Mouse (Mus musculus): ENCODE results near the gene Mat2a. TPM values are rescaled to one million over a fixed set of nuclear protein-coding genes. Genes with fewer than 3 reads are reported as not detected.

Mat2a gene
- total RNA-seq, 2 experiments from 2014 or later, result 211 to 387 TPM

DNA sequence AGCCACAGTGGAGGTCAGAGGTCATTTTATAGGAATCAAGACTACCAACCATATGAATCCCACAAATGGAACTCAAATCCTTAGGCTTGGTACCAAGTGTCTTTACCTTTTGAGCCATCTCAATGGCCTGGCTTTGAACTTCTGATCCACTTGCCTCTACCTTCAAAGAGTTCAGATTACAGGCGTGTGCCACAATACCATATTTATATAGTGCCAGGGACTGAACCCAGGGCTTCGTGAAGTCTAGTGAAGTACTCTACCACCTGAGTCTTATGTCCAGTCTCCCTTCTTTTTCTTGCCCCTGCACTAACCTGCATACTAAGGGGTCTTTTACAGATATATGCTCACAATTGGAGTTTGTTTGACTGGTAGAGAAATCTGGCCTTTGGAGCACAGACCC lies 52.8 kb downstream of the Mat2a start:
- no peak for ATAC-seq (replicated peaks; ENCODE audit: poor library complexity, severe bottlenecking)

- ATAC-seq (replicated peaks; ENCODE audit: poor library complexity, severe bottlenecking), result no peak
These were observed 54.1 kb downstream of the Mat2a start for GRCm38 (mm10) chr6:72385258-72385657.

DNA sequence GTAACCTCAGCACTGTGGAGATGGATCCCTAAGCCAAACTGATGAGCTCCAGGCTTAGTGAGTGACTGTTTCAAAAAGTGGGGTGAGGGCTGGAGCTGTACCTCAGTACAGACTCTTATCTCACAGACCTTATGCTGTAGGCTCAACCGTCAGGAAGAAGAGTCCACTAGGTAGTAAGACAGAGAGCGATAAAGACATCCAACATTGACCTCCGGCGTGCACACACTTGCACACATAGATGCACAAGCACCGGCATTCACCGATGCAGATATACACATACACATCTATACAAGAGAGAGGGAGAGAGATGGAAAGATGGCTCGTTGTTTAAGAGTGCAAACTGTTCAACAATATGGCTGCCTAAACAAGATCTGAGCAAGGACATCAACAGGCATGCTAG lies 55.4 kb downstream of the Mat2a start:
- no peak for ATAC-seq (replicated peaks; ENCODE audit: poor library complexity, severe bottlenecking)

DNA sequence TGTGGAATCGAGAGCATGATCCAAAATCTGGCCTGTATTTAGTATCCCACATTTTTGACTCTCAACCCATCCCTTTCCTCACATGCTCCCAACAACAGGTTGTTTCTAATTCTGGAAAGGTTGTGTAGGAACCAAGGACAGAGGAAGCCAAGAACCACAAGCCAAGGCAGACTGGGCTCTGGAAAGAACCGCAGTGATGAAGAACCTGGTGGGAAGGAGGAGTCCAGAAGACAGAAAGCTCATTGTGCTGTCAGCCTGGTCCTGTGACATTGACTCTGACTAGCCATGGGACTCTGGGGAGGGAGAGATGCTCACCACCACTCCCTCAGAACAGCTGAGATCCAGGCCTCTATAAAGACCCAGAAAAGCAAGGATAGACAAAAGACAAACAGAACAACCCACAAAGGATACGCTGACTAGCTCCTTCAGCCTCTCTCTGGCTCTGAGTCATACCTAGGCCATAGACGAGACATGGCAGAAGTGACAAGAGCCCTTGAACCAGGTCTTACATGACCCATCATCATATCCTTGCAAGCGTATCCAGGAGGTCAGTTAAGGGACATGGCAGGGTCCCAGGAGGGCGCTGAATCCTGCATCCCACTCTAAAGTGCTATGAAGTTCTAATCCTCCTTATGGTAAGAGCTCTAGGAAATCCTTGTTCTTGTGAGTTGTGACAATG lies 56.1 kb downstream of the Mat2a start:
- ATAC-seq (replicated peaks; ENCODE audit: poor library complexity, severe bottlenecking), result no peak

Other genes with a start within 250 kb of the Mat2a start
- gene Atoh8, start 204.0 kb downstream of the Mat2a start, total RNA-seq (2014; fragmentation: Nextera tagmentation), result 1.5 TPM in 1 of 2 replicates, not detected in the other
- gene Atoh8, start 204.0 kb downstream of the Mat2a start, total RNA-seq (2017), result not detected in 2 replicates
- gene Sftpb, start 134.9 kb downstream of the Mat2a start, total RNA-seq (2014; fragmentation: Nextera tagmentation), result not detected in 2 replicates
- not detected in 2 replicates for gene Sftpb, start 134.9 kb downstream of the Mat2a start, total RNA-seq (2017)
- 37.8 and 71.8 TPM in 2 replicates for gene Usp39, start 94.4 kb downstream of the Mat2a start, total RNA-seq (2014; fragmentation: Nextera tagmentation)
- 104 and 123 TPM in 2 replicates for gene Usp39, start 94.4 kb downstream of the Mat2a start, total RNA-seq (2017)
- 24.9 and 34.0 TPM in 2 replicates for gene 0610030E20Rik, start 92.2 kb downstream of the Mat2a start, total RNA-seq (2014; fragmentation: Nextera tagmentation)
- gene 0610030E20Rik, start 92.2 kb downstream of the Mat2a start, total RNA-seq (2017), result 17.2 and 17.6 TPM in 2 replicates
- gene Tmem150a, start 84.1 kb downstream of the Mat2a start, total RNA-seq (2014; fragmentation: Nextera tagmentation), result 0.73 and 7.4 TPM in 2 replicates
- gene Tmem150a, start 84.1 kb downstream of the Mat2a start, total RNA-seq (2017), result 0.09 TPM in 1 of 2 replicates, not detected in the other
- 81.5 and 83.1 TPM in 2 replicates for gene Rnf181, start 72.6 kb downstream of the Mat2a start, total RNA-seq (2014; fragmentation: Nextera tagmentation)
- 48.6 and 54.3 TPM in 2 replicates for gene Rnf181, start 72.6 kb downstream of the Mat2a start, total RNA-seq (2017)
- 12.4 and 43.7 TPM in 2 replicates for gene Vamp5, start 59.1 kb downstream of the Mat2a start, total RNA-seq (2014; fragmentation: Nextera tagmentation)
- gene Vamp5, start 59.1 kb downstream of the Mat2a start, total RNA-seq (2017), result 8.6 and 16.5 TPM in 2 replicates
- gene Vamp8, start 48.9 kb downstream of the Mat2a start, total RNA-seq (2014; fragmentation: Nextera tagmentation), result 239 and 250 TPM in 2 replicates
- gene Vamp8, start 48.9 kb downstream of the Mat2a start, total RNA-seq (2017), result 347 and 437 TPM in 2 replicates
- 7.9 and 8.8 TPM in 2 replicates for gene Ggcx, start 25.2 kb downstream of the Mat2a start, total RNA-seq (2014; fragmentation: Nextera tagmentation)
- gene Ggcx, start 25.2 kb downstream of the Mat2a start, total RNA-seq (2017), result 9.6 and 19.7 TPM in 2 replicates
- gene Sh2d6, start 82.1 kb upstream of the Mat2a start, total RNA-seq (2014; fragmentation: Nextera tagmentation), result not detected in 2 replicates
- gene Sh2d6, start 82.1 kb upstream of the Mat2a start, total RNA-seq (2017), result 0.26 and 0.62 TPM in 2 replicates
- 32.4 and 69.3 TPM in 2 replicates for gene Capg, start 104.8 kb upstream of the Mat2a start, total RNA-seq (2014; fragmentation: Nextera tagmentation)
- gene Capg, start 104.8 kb upstream of the Mat2a start, total RNA-seq (2017), result 52.4 and 56.6 TPM in 2 replicates
- 12.6 and 14.0 TPM in 2 replicates for gene Elmod3, start 158.9 kb upstream of the Mat2a start, total RNA-seq (2014; fragmentation: Nextera tagmentation)
- gene Elmod3, start 158.9 kb upstream of the Mat2a start, total RNA-seq (2017), result 7.4 and 16.3 TPM in 2 replicates
- gene Retsat, start 158.9 kb upstream of the Mat2a start, total RNA-seq (2014; fragmentation: Nextera tagmentation), result 17.7 and 20.8 TPM in 2 replicates
- 28.0 and 32.0 TPM in 2 replicates for gene Retsat, start 158.9 kb upstream of the Mat2a start, total RNA-seq (2017)
- gene Tgoln1, start 177.4 kb upstream of the Mat2a start, total RNA-seq (2014; fragmentation: Nextera tagmentation), result 31.1 and 32.7 TPM in 2 replicates
- gene Tgoln1, start 177.4 kb upstream of the Mat2a start, total RNA-seq (2017), result 66.5 and 71.3 TPM in 2 replicates

Measured in granulocyte monocyte progenitor cell, adult 5-6 weeks (primary cell).